In genomic region chr15:90214913-90215312, GRCm38 (mm10) we compare ENCODE assay signal across 8 mouse cellular contexts. TPM values are rescaled to one million over a fixed set of nuclear protein-coding genes. Genes with fewer than 3 reads are reported as not detected.
DNase-seq lines count a peak whose midpoint lies in the region; ATAC-seq and TF ChIP-seq lines count a peak whose summit lies in the region.

No protein-coding gene starts in this region.

- ATAC-seq in embryonic facial prominence, embryonic 11.5 days (replicated peaks; ENCODE audit: insufficient number of reproducible peaks, low FRiP score, low TSS enrichment, low read depth) = peak; percentile 67; the same call in 1 of the 2 replicates
- no peak for ATAC-seq in hindbrain, postnatal 0 days
- no peak for ATAC-seq in midbrain, postnatal 0 days (ENCODE audit: low FRiP score)

- H3K27me3 ChIP-seq in embryonic facial prominence, embryonic 11.5 days (ENCODE audit: control insufficient read depth, insufficient read depth, low read length) = no peaks in the 10 kb centered on the region
- H3K27me3 ChIP-seq in hindbrain, postnatal 0 days (ENCODE audit: insufficient read depth, low read length) = no peaks in the 10 kb centered on the region
- H3K27me3 ChIP-seq in midbrain, postnatal 0 days (ENCODE audit: insufficient read depth, low read length) = no peaks in the 10 kb centered on the region

- intact Hi-C loops in left cerebral cortex, postnatal 10 days (cut with DNase I) = loop anchor here (5.0 to 10.0 kb wide), 2 partner anchors 370 to 593 kb away; partner anchors contain the start of gene Syt10

- WGBS in embryonic facial prominence, embryonic 11.5 days = 15% methylated on average over 6 of the region's 6 CpGs
- 12% methylated on average over 6 of the region's 6 CpGs for WGBS in hindbrain, postnatal 0 days
- WGBS in midbrain, postnatal 0 days = 13% methylated on average over 6 of the region's 6 CpGs

- H3K4me3 ChIP-seq in embryonic facial prominence, embryonic 11.5 days (ENCODE audit: low read depth, low read length) = no peak overlapping the region
- H3K4me3 ChIP-seq in hindbrain, postnatal 0 days (ENCODE audit: low read length) = no peak overlapping the region
- no peak overlapping the region for H3K4me3 ChIP-seq in midbrain, postnatal 0 days (ENCODE audit: low read depth, low read length)

- no peaks in the 10 kb centered on the region for H3K9me3 ChIP-seq in embryonic facial prominence, embryonic 11.5 days (replicated peaks; ENCODE audit: control insufficient read depth, low read length)
- H3K9me3 ChIP-seq in hindbrain, postnatal 0 days (ENCODE audit: low read length) = no peaks in the 10 kb centered on the region
- no peaks in the 10 kb centered on the region for H3K9me3 ChIP-seq in midbrain, postnatal 0 days (ENCODE audit: low read length)

- no peak overlapping the region for H3K9ac ChIP-seq in embryonic facial prominence, embryonic 11.5 days (replicated peaks; ENCODE audit: low read length)
- H3K9ac ChIP-seq in hindbrain, postnatal 0 days (replicated peaks; ENCODE audit: low read length) = no peak overlapping the region
- no peak overlapping the region for H3K9ac ChIP-seq in midbrain, postnatal 0 days (replicated peaks; ENCODE audit: low read length, poor library complexity, severe bottlenecking)

- H3K4me2 ChIP-seq in embryonic facial prominence, embryonic 11.5 days (ENCODE audit: low read depth, low read length) = no peak overlapping the region
- no peak overlapping the region for H3K4me2 ChIP-seq in hindbrain, postnatal 0 days (ENCODE audit: low read depth, low read length)
- no peak overlapping the region for H3K4me2 ChIP-seq in midbrain, postnatal 0 days (ENCODE audit: low read depth, low read length, poor library complexity, severe bottlenecking)

- peak; percentile 50 for DNase-seq in ovary, postnatal 14 days (ENCODE audit: low spot score)
- no peak for DNase-seq in ovary, postnatal 36 days (ENCODE audit: low spot score)
- DNase-seq in adrenal gland, adult 8-10 months = peak; percentile 8
- DNase-seq in embryonic facial prominence, embryonic 11.5 days (ENCODE audit: low spot score) = peak; percentile 83
- peak; percentile 88 for DNase-seq in hindbrain, postnatal 0 days (ENCODE audit: low spot score)
- peak; percentile 54 to 73 for DNase-seq in left cerebral cortex, postnatal 10 days (ENCODE audit: extremely low spot score in 1 of 2, low spot score in 2 of 2)
- peak; percentile 85 for DNase-seq in midbrain, postnatal 0 days (ENCODE audit: low spot score)
- peak; percentile 32 for DNase-seq in thymus, postnatal 0 days (ENCODE audit: low spot score)

- no peaks in the 10 kb centered on the region for H3K36me3 ChIP-seq in embryonic facial prominence, embryonic 11.5 days (replicated peaks; ENCODE audit: control insufficient read depth, insufficient read depth, low read depth, low read length)
- no peaks in the 10 kb centered on the region for H3K36me3 ChIP-seq in hindbrain, postnatal 0 days (ENCODE audit: insufficient read depth, low read length)
- no peaks in the 10 kb centered on the region for H3K36me3 ChIP-seq in midbrain, postnatal 0 days (ENCODE audit: insufficient read depth, low read length)

- H3K4me1 ChIP-seq in embryonic facial prominence, embryonic 11.5 days (ENCODE audit: control insufficient read depth, insufficient read depth, low read length) = no peaks in the 10 kb centered on the region
- no peaks in the 10 kb centered on the region for H3K4me1 ChIP-seq in hindbrain, postnatal 0 days (ENCODE audit: insufficient read depth, low read length)
- no peaks in the 10 kb centered on the region for H3K4me1 ChIP-seq in midbrain, postnatal 0 days (ENCODE audit: insufficient read depth, low read length)

- TF ChIP-seq CTCF in hindbrain, postnatal 0 days (IDR thresholded peaks at IDR 0.05; ENCODE audit: low read depth) = peak; percentile 97
- peak; percentile 99 for TF ChIP-seq CTCF in midbrain, postnatal 0 days (IDR thresholded peaks at IDR 0.05)

- no peak overlapping the region for H3K27ac ChIP-seq in embryonic facial prominence, embryonic 11.5 days (replicated peaks; ENCODE audit: low read depth, low read length)
- H3K27ac ChIP-seq in hindbrain, postnatal 0 days = no peak overlapping the region
- no peak overlapping the region for H3K27ac ChIP-seq in midbrain, postnatal 0 days (ENCODE audit: low read depth, low read length)

RNA-seq across cellular contexts. Expression of gene Alg10b, which starts 9.2 kb away (rescaled TPM):
- total RNA-seq in adrenal gland, adult 8-10 months (2022) = 10 to 100 TPM; 30.0 to 36.9 (median 35.2) TPM
- 50.8 and 55.8 TPM in 2 replicates for polyA plus RNA-seq in embryonic facial prominence, embryonic 11.5 days (2014; fragmentation: Nextera tagmentation; extraction: Ambion mirVana)
- total RNA-seq in hindbrain, postnatal 0 days (2014; rRNA removed) = 62.3 and 65.2 TPM in 2 replicates
- 27.0 and 30.8 TPM in 2 replicates for polyA plus RNA-seq in hindbrain, postnatal 0 days (2015; fragmentation: Nextera tagmentation; extraction: Ambion mirVana)
- 10 to 100 TPM; 33.2 to 34.1 TPM for total RNA-seq in left cerebral cortex, postnatal 10 days (2021)
- total RNA-seq in midbrain, postnatal 0 days (2014; rRNA removed) = 76.0 and 96.8 TPM in 2 replicates
- polyA plus RNA-seq in midbrain, postnatal 0 days (2015; fragmentation: Nextera tagmentation; extraction: Ambion mirVana) = 29.1 and 34.8 TPM in 2 replicates
- 19.4 and 20.2 TPM in 2 replicates for polyA plus RNA-seq in thymus, postnatal 0 days (2015; fragmentation: Nextera tagmentation; extraction: Ambion mirVana)
